Mouse (Mus musculus) kidney, embryonic 15.5 days (tissue): Measurements from ENCODE around the gene Spata21. TPM values are rescaled to one million over a fixed set of nuclear protein-coding genes. Genes with fewer than 3 reads are reported as not detected.

Experiments used
- ATAC-seq: fragments of 200-750 bp; cut with Nextera tagmentation; replicated peaks from 2 replicates; pipeline ENCODE4 v1.8.0; 2017; ENCODE audit warnings: moderate TSS enrichment; ENCODE audit not compliant: low FRiP score
- H3K27ac ChIP-seq: fragments of 300-500 bp; sonication (generic); 2 replicates; pipeline ENCODE4 v1.5.1; 2015; ENCODE audit warnings: mild to moderate bottlenecking, inconsistent platforms
- H3K27me3 ChIP-seq: fragments of 300-500 bp; sonication (generic); 2 replicates; pipeline ENCODE4 v1.6.1; 2015; ENCODE audit warnings: inconsistent platforms
- H3K36me3 ChIP-seq: fragments of 300-500 bp; sonication (generic); 2 replicates; pipeline ENCODE4 v1.6.1; 2015; ENCODE audit warnings: inconsistent platforms
- H3K4me1 ChIP-seq: fragments of 300-500 bp; sonication (generic); 2 replicates; pipeline ENCODE4 v1.6.1; 2015; ENCODE audit warnings: inconsistent platforms
- H3K4me2 ChIP-seq: fragments of 300-500 bp; sonication (generic); 2 replicates; pipeline ENCODE4 v1.6.1; 2015; ENCODE audit warnings: moderate library complexity, mild to moderate bottlenecking, inconsistent platforms
- H3K4me3 ChIP-seq: fragments of 300-500 bp; sonication (generic); replicated peaks from 2 replicates; pipeline ENCODE4 v1.5.1; 2015; ENCODE audit warnings: mild to moderate bottlenecking, inconsistent platforms
- H3K9ac ChIP-seq: fragments of 300-500 bp; sonication (generic); 2 replicates; pipeline ENCODE4 v1.6.1; 2015; ENCODE audit warnings: mild to moderate bottlenecking, inconsistent platforms
- H3K9me3 ChIP-seq: fragments of 300-500 bp; sonication (generic); replicated peaks from 2 replicates; pipeline ENCODE4 v1.6.1; 2016; ENCODE audit warnings: inconsistent platforms
- WGBS: fragments of 180-500 bp; shearing (Covaris S2); methylation state at CpG from one replicate; pipeline ENCODE4 v1.1.7; 2015; ENCODE audit warnings: mixed read lengths; 5-methylcytosine and 5-hydroxymethylcytosine counted together
- polyA plus RNA-seq: library from polyadenylated mRNA; unstranded; fragments of >200 nt; fragmentation: Nextera tagmentation; extraction: Ambion mirVana; gene quantifications from 2 replicates; pipeline ENCODE4 v1.2.1, GENCODE M21; 2015

Spata21 gene
- polyA plus RNA-seq = 0.50 and 0.64 TPM in 2 replicates

DNA sequence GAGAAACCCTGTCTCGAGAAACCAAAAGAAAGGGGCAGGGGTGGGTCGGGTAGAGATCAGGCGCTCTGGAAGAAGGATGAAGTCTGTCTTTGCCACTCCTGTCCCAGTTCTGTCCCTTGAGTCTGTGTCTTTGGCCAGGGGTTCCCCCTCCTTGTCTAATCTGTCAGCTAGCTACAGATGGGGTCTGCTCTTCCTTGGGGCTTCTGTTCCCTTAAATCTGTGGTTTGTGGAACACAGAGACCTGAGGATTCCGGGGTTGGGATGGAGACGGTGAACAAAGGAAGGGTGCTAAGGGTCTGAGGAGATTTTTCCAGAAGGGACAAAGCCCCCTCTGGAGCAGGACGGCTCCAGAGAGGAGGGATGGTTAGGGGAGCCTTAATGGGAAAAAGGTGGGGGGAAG, at the start of gene Spata21:
Spata21 (plus strand) TSS at position 301 of the 400 bp plus-strand sequence.
- H3K36me3 ChIP-seq = no peaks in the 10 kb centered on the region
- no peaks in the 10 kb centered on the region for H3K27me3 ChIP-seq
- no peaks in the 10 kb centered on the region for H3K9me3 ChIP-seq
- H3K4me1 ChIP-seq = no peaks in the 10 kb centered on the region
- ATAC-seq = no peak
- WGBS = 85% methylated on average over 6 of the region's 6 CpGs
- no peak within 1 kb of the TSS for H3K4me2 ChIP-seq
- no peak within 1 kb of the TSS for H3K9ac ChIP-seq
- no peak within 1 kb of the TSS for H3K27ac ChIP-seq
- H3K4me3 ChIP-seq = no peak within 1 kb of the TSS

DNA sequence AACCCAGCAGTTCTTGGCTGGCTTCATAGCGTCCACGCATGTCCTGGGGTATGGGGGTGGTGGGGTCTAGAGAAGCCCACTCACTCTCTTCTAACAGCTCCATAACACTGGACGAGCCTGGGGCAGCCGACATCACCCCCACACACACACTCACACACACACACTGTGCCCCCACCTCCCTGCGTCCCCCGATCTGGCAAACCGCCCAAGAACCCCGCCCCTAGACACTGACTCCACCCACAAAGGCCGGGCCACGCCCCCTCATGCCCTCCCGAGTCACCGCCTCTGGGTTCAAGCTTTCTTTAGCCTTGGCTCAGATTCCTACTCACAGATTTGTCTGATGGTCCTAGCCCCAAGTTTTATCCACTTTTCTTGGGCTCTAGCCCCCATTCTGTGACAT, 47.0 kb upstream of the Spata21 start:
- no peak overlapping the region for H3K4me3 ChIP-seq
- H3K4me2 ChIP-seq = peak overlapping the region; percentile 31; the same call in 1 of the 2 replicates
- 0 out of 2 replicates have a peak, but pooled peaks have one; percentile 30 for ATAC-seq

DNA sequence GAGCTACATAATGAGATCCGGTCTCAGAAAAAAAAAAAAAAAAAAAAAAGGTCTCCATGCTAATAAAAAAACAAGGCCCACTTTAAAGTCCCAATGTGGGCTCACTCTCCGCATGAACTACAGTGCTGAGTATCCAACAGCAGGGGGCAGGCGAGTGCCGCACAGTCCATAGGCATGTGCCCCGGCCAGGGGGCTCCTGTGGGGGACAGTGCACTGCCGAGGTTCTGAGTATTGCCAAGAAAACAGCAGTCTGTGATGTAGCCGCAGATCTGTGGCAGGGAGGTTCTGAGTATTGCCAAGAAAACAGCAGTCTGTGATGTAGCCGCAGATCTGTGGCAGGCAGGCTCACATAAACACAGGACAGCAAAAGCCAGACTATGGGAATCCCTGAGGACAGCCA, 43.3 kb upstream of the Spata21 start:
- Histone ChIP-seq H3K4me1 (peaks cover 52% of the 10 kb centered on the region), H3K9me3 (no peaks in the 10 kb centered on the region), H3K27me3 (no peaks in the 10 kb centered on the region), H3K9ac (no peak overlapping the region), H3K27ac (peak overlapping the region; percentile 70), H3K4me3 (no peak overlapping the region), H3K36me3 (peaks cover 60% of the 10 kb centered on the region), H3K4me2 (no peak overlapping the region)
- 10% methylated on average over 8 of the region's 8 CpGs for WGBS
- 0 out of 2 replicates have a peak, but pooled peaks have one; percentile 7 for ATAC-seq

More for the DNA sequence above, 47.0 kb upstream of the Spata21 start:
- Histone ChIP-seq H3K27me3 (no peaks in the 10 kb centered on the region), H3K9me3 (no peaks in the 10 kb centered on the region), H3K36me3 (peaks cover 83% of the 10 kb centered on the region), H3K9ac (no peak overlapping the region), H3K27ac (0 out of 2 replicates have a peak overlapping the region, but pooled peaks have one; percentile 56), H3K4me1 (peaks cover 16% of the 10 kb centered on the region)
- 46% methylated on average over 12 of the region's 12 CpGs for WGBS

DNA sequence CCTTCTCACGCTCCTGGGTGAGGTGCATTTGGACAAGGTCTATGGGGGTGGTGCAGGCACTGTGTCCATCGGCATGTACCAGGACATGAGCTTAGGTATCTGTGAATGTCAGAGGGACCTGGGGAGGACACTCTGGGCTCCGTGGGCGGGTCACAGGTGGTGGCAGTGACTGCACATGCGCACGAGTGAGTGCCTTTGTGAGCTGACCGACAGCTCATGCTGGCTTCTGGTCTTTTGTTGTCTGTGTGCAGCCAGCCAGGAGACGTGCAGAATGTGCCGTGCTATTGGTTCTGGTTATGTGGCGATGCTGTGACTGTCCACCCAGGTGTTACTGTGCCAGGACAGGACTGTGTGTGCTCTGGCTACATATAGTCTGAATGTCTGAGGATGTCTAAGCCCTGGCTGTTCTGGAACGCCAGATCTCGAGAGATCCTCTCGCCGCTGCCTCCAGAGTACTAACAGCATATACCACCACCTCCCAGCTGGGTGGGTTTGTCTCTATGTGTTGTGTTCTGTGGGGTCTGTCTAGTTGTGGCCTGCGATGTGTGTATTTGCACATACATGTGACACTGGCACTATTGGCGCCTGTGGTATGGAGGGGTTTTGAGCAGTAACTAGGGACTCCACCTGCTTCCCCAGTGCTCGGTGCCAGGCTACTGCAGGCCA, 39.2 kb upstream of the Spata21 start:
- WGBS = 64% methylated on average over 17 of the region's 17 CpGs
- Histone ChIP-seq H3K9ac (no peak overlapping the region), H3K9me3 (no peaks in the 10 kb centered on the region), H3K27ac (peak overlapping the region; percentile 45), H3K4me1 (peaks cover 81% of the 10 kb centered on the region), H3K27me3 (no peaks in the 10 kb centered on the region), H3K4me2 (peak overlapping the region; percentile 21; the same call in 1 of the 2 replicates), H3K4me3 (no peak overlapping the region), H3K36me3 (peaks cover 21% of the 10 kb centered on the region)
- no peak for ATAC-seq

DNA sequence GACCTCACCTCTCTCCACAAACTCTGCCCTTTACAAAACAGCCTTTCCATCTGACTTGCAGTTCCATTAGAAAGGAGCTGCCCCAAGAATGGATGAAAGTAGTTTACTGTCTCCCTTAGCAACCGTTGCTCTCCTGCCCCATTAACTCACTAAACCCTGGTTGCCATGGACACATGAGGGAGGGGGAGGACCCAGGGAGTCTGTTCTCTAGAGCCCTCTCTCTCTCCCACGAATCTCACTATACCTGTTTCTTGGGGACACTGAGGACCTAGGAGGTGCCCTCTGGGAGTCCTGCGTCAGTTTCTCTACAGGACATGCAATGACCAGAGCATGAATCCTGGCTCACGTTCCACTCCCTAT, 38.7 kb upstream of the Spata21 start:
- Histone ChIP-seq H3K9me3 (no peaks in the 10 kb centered on the region), H3K4me2 (peak overlapping the region; percentile 21; the same call in 1 of the 2 replicates), H3K4me1 (peaks cover 84% of the 10 kb centered on the region), H3K4me3 (no peak overlapping the region), H3K27ac (peak overlapping the region; percentile 45), H3K36me3 (peaks cover 21% of the 10 kb centered on the region), H3K9ac (no peak overlapping the region), H3K27me3 (no peaks in the 10 kb centered on the region)
- WGBS = 30% methylated on average over 4 of the region's 4 CpGs
- ATAC-seq = 0 out of 2 replicates have a peak, but pooled peaks have one; percentile 10

DNA sequence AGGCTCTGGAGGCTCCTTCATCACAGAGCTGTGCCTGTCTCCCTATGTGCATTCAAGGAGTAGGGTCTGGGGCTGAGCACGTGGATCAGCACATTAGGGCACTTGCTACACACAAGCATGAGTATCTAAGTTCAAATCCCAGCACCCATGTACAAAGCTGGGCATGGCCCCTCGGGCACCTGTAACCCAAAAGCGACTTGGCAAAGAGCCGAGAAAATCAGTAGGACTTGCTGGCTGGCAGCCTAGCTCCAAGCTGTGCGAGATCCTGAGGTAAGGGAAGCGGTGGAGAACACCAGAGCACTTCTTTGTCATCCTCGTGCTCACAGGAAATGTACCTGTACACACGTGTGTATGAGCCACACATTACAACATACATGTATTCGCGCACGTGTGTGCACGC, 35.7 kb upstream of the Spata21 start:
- no peak for ATAC-seq
- Histone ChIP-seq H3K27me3 (no peaks in the 10 kb centered on the region), H3K4me3 (peak overlapping the region; percentile 30), H3K4me1 (peaks cover 70% of the 10 kb centered on the region), H3K9ac (peak overlapping the region; percentile 29; the same call in 1 of the 2 replicates), H3K9me3 (no peaks in the 10 kb centered on the region), H3K4me2 (peak overlapping the region; percentile 50), H3K36me3 (peaks cover 29% of the 10 kb centered on the region), H3K27ac (peak overlapping the region; percentile 96)
- WGBS = 88% methylated on average over 12 of the region's 12 CpGs

DNA sequence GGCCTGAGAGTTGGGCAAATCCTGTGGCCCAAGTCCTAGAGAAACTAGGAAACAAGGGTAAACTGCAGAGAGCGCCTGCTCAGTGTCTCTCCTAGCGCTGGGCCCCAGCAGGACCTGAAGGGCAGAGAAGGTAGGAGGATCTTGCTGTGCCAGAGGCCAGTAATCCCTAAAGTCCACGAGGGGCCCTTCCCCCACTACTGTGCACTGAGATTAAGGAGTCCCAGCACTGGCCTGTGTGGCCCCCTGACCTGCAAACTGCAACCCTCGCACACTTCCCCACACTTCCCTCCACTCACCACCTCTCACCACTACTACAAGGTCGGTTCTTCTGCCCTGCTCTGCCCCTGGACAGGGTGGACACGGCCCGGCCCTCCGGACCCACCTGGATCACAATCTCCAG, 35.0 kb upstream of the Spata21 start:
- Histone ChIP-seq H3K4me2 (peak overlapping the region; percentile 50), H3K27me3 (no peaks in the 10 kb centered on the region), H3K9ac (peak overlapping the region; percentile 29; the same call in 1 of the 2 replicates), H3K9me3 (no peaks in the 10 kb centered on the region), H3K36me3 (peaks cover 34% of the 10 kb centered on the region), H3K4me3 (peak overlapping the region; percentile 30), H3K4me1 (peaks cover 66% of the 10 kb centered on the region), H3K27ac (peak overlapping the region; percentile 96)
- no peak; the same call in 1 of the 2 replicates for ATAC-seq
- WGBS = 34% methylated on average over 8 of the region's 8 CpGs

DNA sequence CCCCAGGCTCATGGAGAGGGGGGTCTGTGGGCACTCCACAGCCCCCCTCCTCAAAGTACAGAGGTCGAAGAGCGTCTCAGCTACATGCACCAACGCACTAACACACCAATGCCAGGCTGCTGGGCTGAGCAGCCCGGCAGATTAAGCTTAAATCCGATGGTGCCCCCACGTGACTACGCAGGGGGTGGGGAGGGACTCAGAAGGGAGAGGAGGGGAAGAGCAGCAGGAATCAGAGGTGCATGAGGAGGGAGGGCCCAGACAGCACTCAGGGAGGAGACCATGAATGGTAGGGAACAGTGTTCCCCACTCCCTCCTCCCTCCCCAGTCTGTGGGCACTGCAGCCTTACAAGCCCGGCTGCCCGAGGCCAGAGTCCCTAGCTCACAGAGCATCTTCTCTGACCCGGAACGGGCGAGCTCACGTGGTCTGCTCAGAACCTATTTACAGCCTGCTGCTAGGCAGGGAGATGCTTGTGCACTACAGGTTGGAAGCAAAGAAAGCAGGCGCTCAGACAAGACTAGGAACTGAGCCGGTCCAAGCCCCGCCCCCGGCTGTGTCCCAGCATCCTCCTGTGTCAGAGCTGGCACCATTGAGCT, 34.5 kb upstream of the Spata21 start:
- WGBS = 23% methylated on average over 17 of the region's 17 CpGs
- peak; percentile 87 for ATAC-seq
- peaks cover 34% of the 10 kb centered on the region for H3K36me3 ChIP-seq
- peak overlapping the region; percentile 96 for H3K27ac ChIP-seq
- H3K9ac ChIP-seq = peak overlapping the region; percentile 29; the same call in 1 of the 2 replicates
- peak overlapping the region; percentile 30 for H3K4me3 ChIP-seq
- H3K4me2 ChIP-seq = peak overlapping the region; percentile 50
- H3K27me3 ChIP-seq = no peaks in the 10 kb centered on the region
- H3K9me3 ChIP-seq = no peaks in the 10 kb centered on the region
- H3K4me1 ChIP-seq = peaks cover 66% of the 10 kb centered on the region

DNA sequence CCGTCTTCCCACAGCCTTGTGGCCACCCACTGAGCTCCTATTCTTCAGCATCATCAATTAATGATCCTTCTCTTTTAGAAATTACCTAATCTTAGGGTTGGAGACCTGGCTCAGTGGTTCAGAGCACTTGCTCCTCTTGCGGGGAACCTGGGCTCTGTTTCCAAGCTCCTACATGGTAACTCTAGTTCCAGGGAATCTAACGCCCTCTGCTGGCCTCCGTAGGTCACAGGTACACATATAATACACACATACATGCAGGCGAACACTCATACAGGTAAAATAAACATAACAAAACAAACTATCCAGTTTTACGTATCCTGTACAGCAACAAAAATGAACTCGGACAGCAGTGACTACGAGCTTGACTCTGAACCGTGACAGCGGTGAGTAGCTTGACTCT, 31.2 kb upstream of the Spata21 start:
- H3K4me1 ChIP-seq = peaks cover 58% of the 10 kb centered on the region
- no peak overlapping the region for H3K4me2 ChIP-seq
- WGBS = 93% methylated on average over 10 of the region's 10 CpGs
- peaks cover 34% of the 10 kb centered on the region for H3K36me3 ChIP-seq
- H3K9ac ChIP-seq = no peak overlapping the region
- H3K4me3 ChIP-seq = no peak overlapping the region
- no peaks in the 10 kb centered on the region for H3K27me3 ChIP-seq
- no peaks in the 10 kb centered on the region for H3K9me3 ChIP-seq
- no peak for ATAC-seq
- H3K27ac ChIP-seq = no peak overlapping the region

DNA sequence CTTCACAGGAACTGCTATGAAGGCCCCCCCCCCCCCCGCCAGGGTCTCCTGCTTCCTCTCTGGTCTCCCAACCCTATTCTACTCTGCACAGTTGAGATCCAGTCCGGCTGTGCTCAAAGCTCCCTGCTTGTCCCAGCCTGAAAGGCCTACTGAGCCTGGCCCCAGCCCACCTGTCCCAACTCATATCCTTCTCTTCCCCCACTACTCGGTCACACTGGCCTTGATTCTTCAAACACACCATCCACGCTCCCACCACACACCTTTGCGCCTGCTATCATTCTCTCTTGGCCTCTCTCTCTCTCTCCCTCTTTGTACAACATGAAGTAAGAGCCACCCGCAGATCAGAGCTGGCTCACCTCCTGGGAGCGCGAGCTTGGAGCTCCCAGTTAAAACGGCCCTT, 29.3 kb upstream of the Spata21 start:
- no peaks in the 10 kb centered on the region for H3K27me3 ChIP-seq
- ATAC-seq = no peak
- no peak overlapping the region for H3K9ac ChIP-seq
- peak overlapping the region; percentile 71; the same call in 1 of the 2 replicates for H3K4me2 ChIP-seq
- H3K27ac ChIP-seq = peak overlapping the region; percentile 7; the same call in 1 of the 2 replicates
- peaks cover 34% of the 10 kb centered on the region for H3K36me3 ChIP-seq
- no peaks in the 10 kb centered on the region for H3K9me3 ChIP-seq
- 63% methylated on average over 9 of the region's 9 CpGs for WGBS
- H3K4me1 ChIP-seq = peaks cover 39% of the 10 kb centered on the region
- no peak overlapping the region for H3K4me3 ChIP-seq

DNA sequence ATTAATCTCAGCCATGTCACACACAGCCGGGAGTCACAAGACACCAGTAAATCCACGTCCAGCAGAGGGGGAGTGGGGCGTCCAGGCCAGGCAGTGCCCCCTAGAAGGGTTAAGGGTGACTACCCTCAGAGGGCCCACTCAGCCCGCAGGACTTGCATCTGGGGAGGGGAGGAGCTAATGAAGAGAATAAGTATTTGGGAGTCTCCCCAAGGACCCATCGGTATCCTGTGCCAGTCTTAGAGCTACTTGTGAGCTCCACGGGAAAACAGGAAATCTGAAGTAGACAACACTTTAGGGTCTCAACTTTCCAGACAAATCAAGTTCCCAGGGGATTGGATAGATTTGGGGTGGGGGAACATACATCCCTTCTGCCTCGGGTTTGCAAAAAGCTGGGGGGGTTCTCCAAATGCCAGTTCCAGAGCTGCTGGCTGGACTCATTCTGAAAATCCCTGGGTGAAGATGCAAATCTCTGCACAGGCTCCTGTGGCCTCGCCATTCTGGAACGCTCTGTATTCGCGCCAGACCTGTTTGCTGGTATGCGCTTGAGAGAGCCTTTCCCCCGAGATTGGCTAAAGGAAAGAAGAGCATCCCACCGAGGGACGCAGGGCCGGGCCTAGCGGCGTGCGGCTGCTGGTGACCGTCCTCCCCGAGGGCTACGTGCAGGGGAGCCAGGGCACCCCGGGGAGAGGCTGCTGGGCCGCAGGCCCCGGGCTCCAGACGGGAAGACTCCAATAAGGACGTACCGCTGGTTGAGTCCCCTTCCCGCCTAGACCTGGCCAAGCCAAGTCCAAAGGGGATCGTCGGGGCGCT, 28.3 kb upstream of the Spata21 start:
- peak overlapping the region; percentile 72 for H3K9ac ChIP-seq
- H3K4me1 ChIP-seq = peaks cover 29% of the 10 kb centered on the region
- H3K4me2 ChIP-seq = peak overlapping the region; percentile 71
- H3K27me3 ChIP-seq = no peaks in the 10 kb centered on the region
- 2% methylated on average over 32 of the region's 32 CpGs for WGBS
- peak overlapping the region; percentile 96 for H3K27ac ChIP-seq
- peaks cover 30% of the 10 kb centered on the region for H3K36me3 ChIP-seq
- peak overlapping the region; percentile 72 for H3K4me3 ChIP-seq
- no peak for ATAC-seq
- H3K9me3 ChIP-seq = no peaks in the 10 kb centered on the region
